Mouse (Mus musculus) liver, embryonic 12.5 days (tissue): ENCODE results near the gene Dbh. TPM values are rescaled to one million over a fixed set of nuclear protein-coding genes. Genes with fewer than 3 reads are reported as not detected.

Experiments
- ATAC-seq: fragments of 200-750 bp; cut with Nextera tagmentation; 2 replicates; pipeline ENCODE4 v1.8.0; 2017; ENCODE audit warnings: moderate number of reproducible peaks, mild to moderate bottlenecking, moderate library complexity
- H3K27ac ChIP-seq: fragments of 300-500 bp; sonication (generic); 2 replicates; pipeline ENCODE4 v1.5.1; 2016; ENCODE audit warnings: mild to moderate bottlenecking
- H3K27me3 ChIP-seq: fragments of 300-500 bp; sonication (generic); replicated peaks from 2 replicates; pipeline ENCODE4 v1.6.1; 2016; ENCODE audit warnings: mild to moderate bottlenecking, moderate library complexity
- H3K36me3 ChIP-seq: fragments of 300-500 bp; sonication (generic); 2 replicates; pipeline ENCODE4 v1.6.1; 2016; ENCODE audit warnings: mild to moderate bottlenecking, moderate library complexity
- H3K4me1 ChIP-seq: fragments of 300-500 bp; sonication (generic); 2 replicates; pipeline ENCODE4 v1.6.1; 2016
- H3K4me2 ChIP-seq: fragments of 300-500 bp; sonication (generic); 2 replicates; pipeline ENCODE4 v1.6.1; 2016; ENCODE audit warnings: mild to moderate bottlenecking, moderate library complexity
- H3K4me3 ChIP-seq: fragments of 300-500 bp; sonication (generic); 2 replicates; pipeline ENCODE4 v1.5.1; 2016; ENCODE audit warnings: mild to moderate bottlenecking, moderate library complexity
- H3K9ac ChIP-seq: fragments of 300-500 bp; sonication (generic); 2 replicates; pipeline ENCODE4 v1.6.1; 2016; ENCODE audit warnings: mild to moderate bottlenecking, moderate library complexity
- H3K9me3 ChIP-seq: fragments of 300-500 bp; sonication (generic); replicated peaks from 2 replicates; pipeline ENCODE4 v1.6.1; 2016; ENCODE audit warnings: mild to moderate bottlenecking, moderate library complexity
- whole genome bisulfite sequencing: fragments of 180-500 bp; shearing (Covaris S2); methylation state at CpG from one replicate; pipeline ENCODE4 v1.1.7; 2016; ENCODE audit not compliant: insufficient replicate concordance; 5-methylcytosine and 5-hydroxymethylcytosine counted together
- polyA plus RNA-seq: library from polyadenylated mRNA; unstranded; fragments of >200 nt; fragmentation: Nextera tagmentation; extraction: Ambion mirVana; gene quantifications from 2 replicates; pipeline ENCODE4 v1.2.1, GENCODE M21; 2016

The Dbh gene
- 0.05 and 0.12 TPM in 2 replicates for polyA plus RNA-seq

DNA sequence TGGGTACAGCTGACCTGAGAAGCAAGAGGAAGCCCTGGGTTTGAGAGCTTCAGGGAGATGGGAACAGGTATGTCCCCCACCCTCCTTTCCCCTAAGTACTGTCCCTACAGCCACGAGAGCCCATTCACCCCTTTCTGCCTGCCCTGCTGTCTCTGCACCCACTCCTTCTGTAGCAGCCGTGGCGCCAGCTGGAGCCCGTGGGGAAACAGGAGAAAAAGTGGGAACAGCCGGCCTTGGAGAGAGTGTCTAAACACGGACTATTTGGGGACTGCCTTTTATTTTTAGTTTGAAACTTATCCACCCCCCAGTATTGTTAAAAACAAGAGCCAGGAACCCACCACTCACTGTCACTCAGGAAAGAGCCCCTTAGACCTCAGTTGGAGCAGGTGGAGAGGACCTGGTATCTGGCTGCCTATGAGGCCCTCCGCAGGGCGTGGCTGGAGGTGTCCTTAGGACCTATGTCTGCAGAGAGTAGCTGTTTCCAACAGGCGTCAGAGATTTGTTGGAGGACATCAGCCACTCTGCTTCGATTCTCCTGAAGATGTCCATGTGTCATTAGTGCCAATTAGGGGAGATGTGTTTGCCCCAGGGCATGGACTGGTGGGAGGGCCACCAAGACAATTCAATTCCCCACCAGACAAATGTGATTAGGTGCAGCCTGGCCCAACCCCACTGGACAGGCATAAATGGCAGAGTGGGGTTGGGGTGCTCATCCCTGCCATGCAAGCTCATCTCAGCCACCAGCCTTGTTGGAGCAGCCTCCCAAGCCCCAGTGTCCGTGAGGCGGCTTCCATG, at the start of gene Dbh:
Gene Dbh (plus strand): TSS at position 438 of the 795 bp plus-strand sequence.
- Histone ChIP-seq H3K27me3 (peaks cover 6% of the 10 kb centered on the region; the same call in 1 of the 2 replicates), H3K9ac (no peak within 1 kb of the TSS), H3K4me2 (no peak within 1 kb of the TSS), H3K4me3 (no peak within 1 kb of the TSS), H3K4me1 (no peaks in the 10 kb centered on the region), H3K9me3 (no peaks in the 10 kb centered on the region), H3K36me3 (no peaks in the 10 kb centered on the region), H3K27ac (no peak within 1 kb of the TSS)
- ATAC-seq: no peak
- 60% methylated on average over 12 of the region's 12 CpGs for WGBS

DNA sequence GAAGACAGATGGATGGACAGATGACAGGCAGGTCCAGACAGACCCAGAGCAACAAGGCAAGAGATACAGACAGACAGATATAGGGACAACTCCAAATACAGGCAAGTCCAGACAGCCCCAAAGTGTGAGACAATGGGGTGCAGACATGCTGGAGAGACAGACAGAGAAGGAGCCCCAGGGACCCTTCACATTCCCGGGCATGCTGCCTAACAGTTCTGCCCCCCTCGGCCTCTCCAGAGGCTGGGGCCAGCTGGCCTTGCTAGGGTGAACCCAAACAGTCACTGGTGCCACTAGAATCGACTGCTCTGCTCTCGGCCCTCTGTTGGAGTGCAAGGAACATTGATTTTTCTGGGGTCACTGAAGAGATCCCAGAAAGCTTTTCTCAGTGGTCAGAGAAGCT, 46.6 kb upstream of the Dbh start:
- H3K9me3 ChIP-seq: no peaks in the 10 kb centered on the region
- 44% methylated on average over 4 of the region's 4 CpGs for WGBS
- no peaks in the 10 kb centered on the region for H3K36me3 ChIP-seq
- no peaks in the 10 kb centered on the region for H3K4me1 ChIP-seq
- no peak for ATAC-seq
- no peak overlapping the region for H3K27ac ChIP-seq
- no peak overlapping the region for H3K4me2 ChIP-seq
- no peaks in the 10 kb centered on the region for H3K27me3 ChIP-seq
- no peak overlapping the region for H3K9ac ChIP-seq
- no peak overlapping the region for H3K4me3 ChIP-seq

DNA sequence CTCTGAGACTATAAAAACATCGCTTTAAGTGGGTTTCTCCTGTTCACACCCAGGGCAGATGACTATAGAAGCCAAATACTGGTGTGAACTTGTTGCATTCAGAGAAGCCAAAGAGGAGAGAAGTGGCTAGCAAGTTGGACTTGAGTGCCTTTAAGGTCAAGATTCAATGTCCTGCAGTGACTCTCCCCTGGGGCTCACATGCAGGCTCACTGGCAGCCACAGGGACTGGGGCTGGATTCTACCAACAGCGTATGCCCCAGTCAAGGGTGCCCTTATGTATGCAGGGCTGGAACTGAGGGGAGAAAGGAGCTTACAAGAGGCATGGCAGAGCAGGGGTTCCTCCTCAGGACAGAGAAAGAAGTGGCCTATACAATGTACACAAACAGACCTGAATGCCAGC, 45.3 kb upstream of the Dbh start:
- H3K9ac ChIP-seq: no peak overlapping the region
- H3K4me3 ChIP-seq: no peak overlapping the region
- no peaks in the 10 kb centered on the region for H3K4me1 ChIP-seq
- 71% methylated on average over 2 of the region's 2 CpGs for WGBS
- ATAC-seq: no peak
- H3K27me3 ChIP-seq: no peaks in the 10 kb centered on the region
- H3K9me3 ChIP-seq: no peaks in the 10 kb centered on the region
- no peak overlapping the region for H3K4me2 ChIP-seq
- H3K36me3 ChIP-seq: no peaks in the 10 kb centered on the region
- H3K27ac ChIP-seq: no peak overlapping the region

DNA sequence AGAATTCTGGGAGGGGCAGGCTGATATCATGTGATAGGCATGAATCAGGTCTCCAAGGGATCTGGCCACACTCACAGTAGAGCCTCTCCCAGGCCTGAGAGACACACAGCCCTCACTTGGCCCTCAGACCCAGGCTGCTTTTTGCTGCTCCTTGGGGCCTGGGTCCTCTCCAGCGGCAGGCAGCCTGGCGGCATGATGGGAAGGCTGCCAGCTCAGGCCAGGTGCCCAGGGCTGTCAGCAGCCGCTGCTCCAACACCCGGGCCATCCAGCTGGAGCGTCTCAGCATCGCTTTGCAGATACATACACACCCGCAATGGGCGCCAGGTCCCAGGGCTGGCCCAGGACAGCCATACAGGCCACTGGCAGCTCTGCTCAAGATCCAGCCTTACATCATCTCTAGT, 44.8 kb upstream of the Dbh start:
- no peak overlapping the region for H3K4me3 ChIP-seq
- H3K4me2 ChIP-seq: no peak overlapping the region
- H3K4me1 ChIP-seq: no peaks in the 10 kb centered on the region
- 68% methylated on average over 8 of the region's 8 CpGs for WGBS
- no peaks in the 10 kb centered on the region for H3K9me3 ChIP-seq
- no peak overlapping the region for H3K9ac ChIP-seq
- no peak for ATAC-seq
- no peak overlapping the region for H3K27ac ChIP-seq
- H3K27me3 ChIP-seq: no peaks in the 10 kb centered on the region
- no peaks in the 10 kb centered on the region for H3K36me3 ChIP-seq

DNA sequence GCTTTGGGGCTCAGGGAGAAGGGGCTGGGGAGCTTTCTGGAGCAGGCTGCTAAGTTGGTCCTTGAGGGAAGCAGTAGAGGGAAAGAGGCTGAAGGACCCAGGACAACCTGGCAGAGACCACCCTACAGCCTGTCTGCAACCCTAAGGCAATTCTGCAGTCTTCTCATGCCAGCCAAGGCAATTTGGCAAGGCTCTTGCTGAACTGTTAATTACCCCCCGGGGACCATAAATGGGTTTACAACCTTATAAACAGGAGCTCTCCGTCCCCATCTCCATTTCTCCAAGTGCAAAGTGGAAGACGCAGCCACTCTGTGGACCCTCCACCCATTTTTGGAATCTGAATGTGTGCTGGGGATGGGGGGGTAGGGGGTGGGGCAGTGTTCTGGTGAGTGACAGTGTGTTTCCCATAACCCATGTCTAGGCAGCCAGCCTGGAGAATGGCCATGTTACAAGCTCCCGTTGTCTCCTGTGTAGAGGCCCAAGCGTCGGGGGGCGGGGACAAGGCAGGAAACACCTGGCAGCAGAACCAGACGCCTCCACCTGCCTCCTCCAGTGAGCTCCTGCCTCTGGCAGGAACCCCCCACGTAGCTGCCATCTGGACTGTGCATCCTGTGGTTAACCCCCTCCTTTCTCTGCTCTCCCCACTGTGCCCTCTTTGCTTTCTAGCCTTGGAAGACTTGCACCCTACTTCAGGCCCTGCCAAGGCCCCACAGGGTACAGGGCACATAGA, 43.2 kb upstream of the Dbh start:
- H3K9ac ChIP-seq: no peak overlapping the region
- no peaks in the 10 kb centered on the region for H3K9me3 ChIP-seq
- 14% methylated on average over 9 of the region's 9 CpGs for WGBS
- H3K27me3 ChIP-seq: no peaks in the 10 kb centered on the region
- H3K4me3 ChIP-seq: no peak overlapping the region
- no peak overlapping the region for H3K4me2 ChIP-seq
- 0 out of 2 replicates have a peak, but pooled peaks cover 5% of the 10 kb centered on the region for H3K4me1 ChIP-seq
- no peak for ATAC-seq
- no peaks in the 10 kb centered on the region for H3K36me3 ChIP-seq
- no peak overlapping the region for H3K27ac ChIP-seq

DNA sequence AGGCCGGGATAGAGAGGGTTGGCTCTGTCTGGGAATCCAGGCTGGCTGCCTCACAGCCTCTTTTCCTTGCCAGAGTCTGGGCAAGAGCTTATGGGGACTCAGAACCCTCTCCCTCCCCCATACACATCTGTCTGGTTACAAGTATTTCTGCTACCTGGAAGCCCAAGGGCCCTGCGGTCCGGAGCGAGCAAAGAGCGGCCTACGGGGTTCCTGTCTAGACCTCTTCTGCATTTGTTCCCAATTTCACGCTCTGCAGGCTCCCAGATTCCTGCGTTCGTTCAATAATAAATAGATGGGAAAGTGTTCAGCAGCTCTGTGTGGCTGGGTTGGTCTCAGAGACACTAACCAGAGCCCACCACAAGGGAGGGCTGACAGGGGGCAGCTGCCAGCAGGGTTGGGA, 42.5 kb upstream of the Dbh start:
- no peak overlapping the region for H3K9ac ChIP-seq
- no peak overlapping the region for H3K4me3 ChIP-seq
- ATAC-seq: no peak
- WGBS: 61% methylated on average over 9 of the region's 9 CpGs
- 0 out of 2 replicates have a peak, but pooled peaks cover 5% of the 10 kb centered on the region for H3K4me1 ChIP-seq
- no peak overlapping the region for H3K4me2 ChIP-seq
- H3K36me3 ChIP-seq: no peaks in the 10 kb centered on the region
- no peaks in the 10 kb centered on the region for H3K9me3 ChIP-seq
- no peak overlapping the region for H3K27ac ChIP-seq
- 0 out of 2 replicates have a peak, but pooled peaks cover 5% of the 10 kb centered on the region for H3K27me3 ChIP-seq

DNA sequence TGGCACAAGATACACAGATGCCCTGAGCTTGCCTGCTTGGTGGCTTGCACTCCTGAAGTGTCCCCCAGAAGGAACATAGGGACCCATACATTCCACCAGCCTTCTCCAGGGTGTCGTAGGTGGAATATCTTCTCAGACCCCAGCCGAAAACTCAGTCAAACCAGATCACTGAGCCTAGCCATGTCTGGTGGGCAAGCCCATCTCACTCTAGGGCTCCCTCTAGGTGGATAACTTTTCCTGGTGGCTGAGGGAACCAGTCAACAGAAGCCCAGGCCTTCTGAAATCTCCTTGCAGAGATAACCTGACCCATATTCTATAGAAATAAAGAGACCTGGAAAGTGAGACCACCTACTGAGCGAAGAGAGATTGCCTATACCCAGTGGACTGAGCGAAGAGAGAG, 41.9 kb upstream of the Dbh start:
- Histone ChIP-seq H3K4me3 (no peak overlapping the region), H3K4me1 (0 out of 2 replicates have a peak, but pooled peaks cover 5% of the 10 kb centered on the region)
- 62% methylated on average over 4 of the region's 4 CpGs for WGBS

DNA sequence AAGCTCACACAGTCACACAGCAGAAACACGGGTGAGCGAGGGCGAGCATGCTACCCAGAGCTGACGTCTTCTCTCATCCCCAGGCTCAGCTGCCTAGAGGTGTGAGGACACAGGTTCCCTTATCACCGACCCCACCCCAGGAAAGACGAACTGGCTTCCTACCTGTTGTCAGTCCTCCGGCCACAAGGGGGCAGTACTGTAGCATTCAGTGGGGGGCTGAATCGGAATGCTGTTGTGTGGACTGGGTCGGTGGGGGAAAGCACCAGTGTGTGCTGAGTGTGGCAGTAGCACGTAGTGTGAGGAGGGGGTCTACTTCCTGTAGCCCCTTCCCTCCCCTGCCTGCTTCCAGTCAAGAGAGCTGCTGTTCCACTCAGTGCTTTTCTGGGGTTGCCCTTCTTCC, 39.1 kb upstream of the Dbh start:
- Histone ChIP-seq H3K4me3 (no peak overlapping the region), H3K27me3 (0 out of 2 replicates have a peak, but pooled peaks cover 5% of the 10 kb centered on the region), H3K36me3 (no peaks in the 10 kb centered on the region), H3K4me1 (0 out of 2 replicates have a peak, but pooled peaks cover 5% of the 10 kb centered on the region), H3K9ac (no peak overlapping the region), H3K9me3 (no peaks in the 10 kb centered on the region), H3K27ac (no peak overlapping the region), H3K4me2 (no peak overlapping the region)
- 30% methylated on average over 10 of the region's 10 CpGs for WGBS
- no peak for ATAC-seq

More for the DNA sequence above, 41.9 kb upstream of the Dbh start:
- Histone ChIP-seq H3K9me3 (no peaks in the 10 kb centered on the region), H3K27me3 (0 out of 2 replicates have a peak, but pooled peaks cover 5% of the 10 kb centered on the region), H3K4me2 (no peak overlapping the region), H3K9ac (no peak overlapping the region), H3K36me3 (no peaks in the 10 kb centered on the region), H3K27ac (no peak overlapping the region)
- ATAC-seq: no peak

DNA sequence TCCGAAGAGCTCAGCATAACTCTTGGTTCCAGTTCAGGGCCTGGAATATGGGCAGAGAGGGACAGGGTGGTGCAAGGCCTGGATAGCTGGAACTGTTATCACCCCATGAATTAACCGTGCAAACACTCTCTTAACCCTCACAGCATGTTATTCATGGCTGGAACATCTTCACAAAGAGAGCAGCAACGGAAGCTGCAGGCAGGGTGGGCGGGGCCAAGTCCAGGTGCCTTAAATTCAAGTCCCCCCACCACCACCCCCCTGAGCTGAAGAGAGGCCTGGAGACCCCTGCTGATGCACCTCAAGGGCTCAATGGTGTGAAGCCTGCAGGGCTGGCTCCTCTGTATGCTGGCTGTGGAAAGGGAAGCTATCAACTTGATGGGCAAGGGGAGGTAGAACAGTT, 38.5 kb upstream of the Dbh start:
- WGBS: 46% methylated on average over 4 of the region's 4 CpGs
- H3K9me3 ChIP-seq: no peaks in the 10 kb centered on the region
- 0 out of 2 replicates have a peak, but pooled peaks cover 5% of the 10 kb centered on the region for H3K4me1 ChIP-seq
- H3K9ac ChIP-seq: no peak overlapping the region
- no peak for ATAC-seq
- H3K4me2 ChIP-seq: no peak overlapping the region
- H3K4me3 ChIP-seq: no peak overlapping the region
- 0 out of 2 replicates have a peak, but pooled peaks cover 5% of the 10 kb centered on the region for H3K27me3 ChIP-seq
- H3K36me3 ChIP-seq: no peaks in the 10 kb centered on the region
- H3K27ac ChIP-seq: no peak overlapping the region

DNA sequence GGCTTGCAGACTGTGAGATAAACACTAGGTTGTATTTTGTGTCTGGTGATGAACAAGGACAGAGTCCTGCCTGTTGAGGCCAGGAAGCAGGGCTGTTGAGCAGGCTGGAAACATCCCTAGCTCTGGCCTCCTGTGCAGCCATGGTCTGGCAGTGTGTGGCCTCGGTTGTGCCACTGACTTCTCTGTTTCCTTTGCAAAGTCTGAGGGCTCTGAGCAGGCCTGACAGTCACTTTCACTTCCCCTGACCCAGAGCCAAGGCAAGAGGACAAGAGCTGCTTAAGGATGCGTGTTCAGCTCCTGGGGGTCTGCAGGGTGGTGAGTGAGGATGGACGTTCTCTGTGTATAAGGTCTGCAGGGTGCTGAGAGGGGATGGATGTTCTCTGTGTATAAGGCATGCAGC, 36.0 kb upstream of the Dbh start:
- H3K27ac ChIP-seq: no peak overlapping the region
- WGBS: 44% methylated on average over 3 of the region's 3 CpGs
- H3K4me3 ChIP-seq: no peak overlapping the region
- no peak for ATAC-seq
- no peaks in the 10 kb centered on the region for H3K9me3 ChIP-seq
- no peak overlapping the region for H3K9ac ChIP-seq
- H3K27me3 ChIP-seq: 0 out of 2 replicates have a peak, but pooled peaks cover 5% of the 10 kb centered on the region
- no peaks in the 10 kb centered on the region for H3K36me3 ChIP-seq
- no peak overlapping the region for H3K4me2 ChIP-seq
- H3K4me1 ChIP-seq: 0 out of 2 replicates have a peak, but pooled peaks cover 5% of the 10 kb centered on the region

DNA sequence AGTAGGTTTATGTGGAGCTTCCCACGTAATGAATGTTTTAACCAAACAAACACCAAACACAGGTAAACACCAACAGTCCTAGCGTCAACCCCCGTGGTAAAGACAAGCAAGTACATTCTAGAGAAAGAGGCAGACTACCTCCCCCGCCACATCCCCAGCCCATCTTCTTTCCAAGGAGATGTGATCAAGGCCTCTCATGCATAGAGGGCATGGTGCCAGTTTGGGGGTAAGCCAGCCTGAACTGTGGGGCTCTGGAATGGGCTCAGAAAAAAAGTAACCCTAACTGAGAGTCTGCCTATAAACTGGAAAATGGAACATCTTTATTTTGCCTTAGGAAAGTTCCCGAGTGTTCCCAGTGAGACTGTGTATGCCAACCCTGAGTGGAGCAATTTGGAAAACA, 29.1 kb upstream of the Dbh start:
- H3K27me3 ChIP-seq: peaks cover 28% of the 10 kb centered on the region
- no peak overlapping the region for H3K4me2 ChIP-seq
- H3K4me1 ChIP-seq: no peaks in the 10 kb centered on the region
- H3K9ac ChIP-seq: no peak overlapping the region
- H3K9me3 ChIP-seq: no peaks in the 10 kb centered on the region
- no peak overlapping the region for H3K4me3 ChIP-seq
- H3K27ac ChIP-seq: no peak overlapping the region
- ATAC-seq: no peak
- no peaks in the 10 kb centered on the region for H3K36me3 ChIP-seq
- 59% methylated on average over 5 of the region's 5 CpGs for WGBS

DNA sequence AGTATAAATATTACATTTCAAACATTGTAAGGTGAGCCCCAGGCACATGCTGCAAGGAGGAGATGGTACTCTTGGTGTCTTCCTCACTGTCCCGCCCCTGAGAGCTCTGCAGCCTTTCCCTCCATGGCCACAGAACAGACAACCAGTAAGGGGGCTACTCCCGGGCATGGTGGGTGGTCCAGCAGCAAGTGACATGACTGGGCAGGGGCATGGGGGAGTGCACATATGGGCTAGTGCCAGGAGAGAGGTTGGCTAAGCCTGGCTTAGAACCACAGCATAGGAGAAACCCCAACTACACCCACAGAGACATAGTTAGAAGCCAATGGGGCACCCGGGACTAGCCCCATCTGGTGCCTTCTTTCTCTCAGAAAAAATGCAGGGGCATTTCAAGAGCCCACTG, 28.7 kb upstream of the Dbh start:
- Histone ChIP-seq H3K4me2 (no peak overlapping the region), H3K9me3 (no peaks in the 10 kb centered on the region), H3K36me3 (no peaks in the 10 kb centered on the region), H3K27me3 (peaks cover 32% of the 10 kb centered on the region), H3K9ac (no peak overlapping the region), H3K27ac (no peak overlapping the region), H3K4me3 (no peak overlapping the region), H3K4me1 (no peaks in the 10 kb centered on the region)
- 51% methylated on average over 3 of the region's 3 CpGs for WGBS
- ATAC-seq: no peak
